Mouse (Mus musculus): ENCODE measurements around the gene Rhox2e.
"Not testable (repeated sequence)": the region's sequence is repeated elsewhere in the genome, so short reads cannot be mapped to it uniquely, and the experiment has no call there.

The Rhox2e gene

DNA sequence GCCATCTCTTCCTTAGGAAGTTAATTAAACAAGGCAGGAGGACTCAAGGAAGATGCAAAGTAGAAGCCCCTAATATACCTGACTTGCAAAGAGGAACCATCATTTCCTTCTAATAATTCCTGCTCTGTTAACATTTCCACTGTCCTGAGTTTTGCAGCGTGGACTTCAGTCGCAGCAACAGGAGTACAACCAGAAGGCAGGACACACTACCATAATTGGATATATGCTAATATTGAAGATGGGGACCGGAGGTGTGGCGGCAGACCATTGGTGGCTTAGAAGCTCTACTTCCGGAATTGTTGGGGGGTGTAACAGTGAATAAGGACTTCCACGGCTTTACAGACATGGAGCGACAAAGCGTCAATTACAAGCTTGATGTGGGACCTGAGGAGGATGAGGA, at the start of gene Rhox2e:
TSS of gene Rhox2e (plus strand) at position 301 of the 400 bp plus-strand sequence.
- not testable (repeated sequence) for DNase-seq (ENCODE audit: low read depth, low spot score)

DNA sequence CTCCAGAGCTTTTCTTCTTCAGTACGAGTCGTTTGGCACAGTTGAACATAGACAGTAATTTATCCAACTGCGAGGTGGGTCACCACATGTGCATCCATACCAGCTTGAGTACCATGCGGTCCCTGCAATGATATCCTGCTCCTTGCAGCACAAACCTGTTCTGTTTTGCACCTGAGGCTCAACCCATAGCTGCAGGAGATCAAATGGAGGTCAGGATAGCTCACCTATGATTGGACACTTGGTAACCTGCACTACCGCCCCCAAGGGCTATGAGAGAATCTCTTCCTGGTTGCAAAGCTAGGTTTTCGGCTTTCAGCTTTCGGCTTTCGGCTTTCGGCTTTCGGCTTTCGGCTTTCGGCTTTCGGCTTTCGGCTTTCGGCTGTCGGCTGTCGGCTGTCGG, 16.2 kb upstream of the Rhox2e start, which contains the start of gene Rhox4d:
TSS of gene Rhox4d (plus strand) at position 301 of the 400 bp plus-strand sequence.
- not testable (repeated sequence) for DNase-seq (ENCODE audit: low read depth, low spot score)

GRCm38 (mm10) chrX:37541719-37542118, 11.5 kb downstream of the Rhox2e start, which contains the start of gene Rhox3e:
Gene Rhox3e, plus strand, starts transcription at chrX:37542019.
- DNase-seq (ENCODE audit: low read depth, low spot score): not testable (repeated sequence)

- DNase-seq (ENCODE audit: low read depth, low spot score): not testable (repeated sequence)
These were observed 26.9 kb downstream of the Rhox2e start, which contains the start of gene Rhox4e for GRCm38 (mm10) chrX:37557112-37557511. Gene Rhox4e, plus strand, starts transcription at chrX:37557412.

- not testable (repeated sequence) for DNase-seq (ENCODE audit: low read depth, low spot score)
These were observed 40.9 kb downstream of the Rhox2e start, which contains the start of gene Rhox2f for GRCm38 (mm10) chrX:37571105-37571504. Gene Rhox2f, plus strand, starts transcription at chrX:37571405.

GRCm38 (mm10) chrX:37572638-37573037, 42.4 kb downstream of the Rhox2e start:
- DNase-seq (ENCODE audit: low read depth, low spot score): not testable (repeated sequence)

- DNase-seq (ENCODE audit: low read depth, low spot score): not testable (repeated sequence)
These were observed 50.4 kb downstream of the Rhox2e start, which contains the start of gene Rhox3f for GRCm38 (mm10) chrX:37580692-37581091. Gene Rhox3f, plus strand, starts transcription at chrX:37580992.
